Mouse (Mus musculus): ENCODE results near the gene Adprh. TPM values are rescaled to one million over a fixed set of nuclear protein-coding genes. Genes with fewer than 3 reads are reported as not detected.

Adprh gene
- polyA plus RNA-seq, 1 experiment from 2014 or later: 88.6 TPM

- Histone ChIP-seq H3K36me3 (ENCODE audit: control insufficient read depth, insufficient read depth) (no peaks in the 10 kb centered on the region), H3K4me2 (ENCODE audit: low read depth, low read length) (peak overlapping the region; percentile 46), H3K27me3 (ENCODE audit: control insufficient read depth, insufficient read depth, low read length) (no peaks in the 10 kb centered on the region), H3K9me3 (replicated peaks; ENCODE audit: control insufficient read depth, low read length) (no peaks in the 10 kb centered on the region), H3K27ac (ENCODE audit: low read length) (peak overlapping the region; percentile 12; the same call in 1 of the 2 replicates), H3K4me1 (ENCODE audit: control insufficient read depth, insufficient read depth, low read length) (peaks cover 28% of the 10 kb centered on the region), H3K9ac (ENCODE audit: low read length) (peak overlapping the region; percentile 53), H3K4me3 (ENCODE audit: low read length) (no peak overlapping the region)
- WGBS: 18% methylated on average over 13 of the region's 13 CpGs
- ATAC-seq (replicated peaks; ENCODE audit: extremely low read depth, insufficient read depth, low FRiP score): no peak
These were observed 56.3 kb downstream of the Adprh start for GRCm38 (mm10) chr16:38396155-38396554.

GRCm38 (mm10) chr16:38395060-38395730 lies 57.3 kb downstream of the Adprh start:
- H3K4me1 ChIP-seq (ENCODE audit: control insufficient read depth, insufficient read depth, low read length): peaks cover 28% of the 10 kb centered on the region
- H3K4me2 ChIP-seq (ENCODE audit: low read depth, low read length): 0 out of 2 replicates have a peak overlapping the region, but pooled peaks have one; percentile 3
- no peaks in the 10 kb centered on the region for H3K9me3 ChIP-seq (replicated peaks; ENCODE audit: control insufficient read depth, low read length)
- no peaks in the 10 kb centered on the region for H3K27me3 ChIP-seq (ENCODE audit: control insufficient read depth, insufficient read depth, low read length)
- ATAC-seq (replicated peaks; ENCODE audit: extremely low read depth, insufficient read depth, low FRiP score): no peak
- 65% methylated on average over 6 of the region's 6 CpGs for WGBS
- no peaks in the 10 kb centered on the region for H3K36me3 ChIP-seq (ENCODE audit: control insufficient read depth, insufficient read depth)
- H3K27ac ChIP-seq (ENCODE audit: low read length): no peak overlapping the region
- H3K9ac ChIP-seq (ENCODE audit: low read length): no peak overlapping the region
- no peak overlapping the region for H3K4me3 ChIP-seq (ENCODE audit: low read length)

- no peaks in the 10 kb centered on the region for H3K27me3 ChIP-seq (ENCODE audit: control insufficient read depth, insufficient read depth, low read length)
- no peaks in the 10 kb centered on the region for H3K9me3 ChIP-seq (replicated peaks; ENCODE audit: control insufficient read depth, low read length)
- no peak overlapping the region for H3K4me3 ChIP-seq (ENCODE audit: low read length)
- no peaks in the 10 kb centered on the region for H3K36me3 ChIP-seq (ENCODE audit: control insufficient read depth, insufficient read depth)
- H3K4me1 ChIP-seq (ENCODE audit: control insufficient read depth, insufficient read depth, low read length): peaks cover 18% of the 10 kb centered on the region
- peak; percentile 42; the same call in 1 of the 2 replicates for ATAC-seq (replicated peaks; ENCODE audit: extremely low read depth, insufficient read depth, low FRiP score)
- WGBS: 72% methylated on average over 8 of the region's 8 CpGs
- no peak overlapping the region for H3K9ac ChIP-seq (ENCODE audit: low read length)
- H3K27ac ChIP-seq (ENCODE audit: low read length): no peak overlapping the region
- no peak overlapping the region for H3K4me2 ChIP-seq (ENCODE audit: low read depth, low read length)
These were observed 58.3 kb downstream of the Adprh start for GRCm38 (mm10) chr16:38394191-38394618.

Other genes starting within 250 kb of the Adprh start
- 0.09 TPM in 1 of 2 replicates, not detected in the other for gene Nr1i2, start 157.9 kb downstream of the Adprh start, polyA plus RNA-seq (2015; fragmentation: Nextera tagmentation; extraction: Ambion mirVana)
- gene Maats1, start 110.6 kb downstream of the Adprh start, polyA plus RNA-seq (2015; fragmentation: Nextera tagmentation; extraction: Ambion mirVana): 0.12 and 0.50 TPM in 2 replicates
- 256 and 261 TPM in 2 replicates for gene Cox17, start 105.7 kb downstream of the Adprh start, polyA plus RNA-seq (2015; fragmentation: Nextera tagmentation; extraction: Ambion mirVana)
- 2.3 and 4.6 TPM in 2 replicates for gene Gm21987, start 105.7 kb downstream of the Adprh start, polyA plus RNA-seq (2015; fragmentation: Nextera tagmentation; extraction: Ambion mirVana)
- 421 and 423 TPM in 2 replicates for gene Popdc2, start 90.5 kb downstream of the Adprh start, polyA plus RNA-seq (2015; fragmentation: Nextera tagmentation; extraction: Ambion mirVana)
- 3.6 and 4.2 TPM in 2 replicates for gene Pla1a, start 19.6 kb downstream of the Adprh start, polyA plus RNA-seq (2015; fragmentation: Nextera tagmentation; extraction: Ambion mirVana)
- gene Cd80, start 2.9 kb upstream of the Adprh start, polyA plus RNA-seq (2015; fragmentation: Nextera tagmentation; extraction: Ambion mirVana): 0.60 and 0.62 TPM in 2 replicates
- 35.0 and 39.6 TPM in 2 replicates for gene Timmdc1, start 70.0 kb upstream of the Adprh start, polyA plus RNA-seq (2015; fragmentation: Nextera tagmentation; extraction: Ambion mirVana)
- 27.4 and 28.9 TPM in 2 replicates for gene Poglut1, start 97.6 kb upstream of the Adprh start, polyA plus RNA-seq (2015; fragmentation: Nextera tagmentation; extraction: Ambion mirVana)
- gene Tmem39a, start 106.0 kb upstream of the Adprh start, polyA plus RNA-seq (2015; fragmentation: Nextera tagmentation; extraction: Ambion mirVana): 62.0 and 64.4 TPM in 2 replicates